Mouse (Mus musculus): ENCODE data around the gene Mgat5. TPM values are rescaled to one million over a fixed set of nuclear protein-coding genes. Genes with fewer than 3 reads are reported as not detected.

Mgat5 gene
- polyA plus RNA-seq, 1 experiment, result 13.1 TPM

DNA sequence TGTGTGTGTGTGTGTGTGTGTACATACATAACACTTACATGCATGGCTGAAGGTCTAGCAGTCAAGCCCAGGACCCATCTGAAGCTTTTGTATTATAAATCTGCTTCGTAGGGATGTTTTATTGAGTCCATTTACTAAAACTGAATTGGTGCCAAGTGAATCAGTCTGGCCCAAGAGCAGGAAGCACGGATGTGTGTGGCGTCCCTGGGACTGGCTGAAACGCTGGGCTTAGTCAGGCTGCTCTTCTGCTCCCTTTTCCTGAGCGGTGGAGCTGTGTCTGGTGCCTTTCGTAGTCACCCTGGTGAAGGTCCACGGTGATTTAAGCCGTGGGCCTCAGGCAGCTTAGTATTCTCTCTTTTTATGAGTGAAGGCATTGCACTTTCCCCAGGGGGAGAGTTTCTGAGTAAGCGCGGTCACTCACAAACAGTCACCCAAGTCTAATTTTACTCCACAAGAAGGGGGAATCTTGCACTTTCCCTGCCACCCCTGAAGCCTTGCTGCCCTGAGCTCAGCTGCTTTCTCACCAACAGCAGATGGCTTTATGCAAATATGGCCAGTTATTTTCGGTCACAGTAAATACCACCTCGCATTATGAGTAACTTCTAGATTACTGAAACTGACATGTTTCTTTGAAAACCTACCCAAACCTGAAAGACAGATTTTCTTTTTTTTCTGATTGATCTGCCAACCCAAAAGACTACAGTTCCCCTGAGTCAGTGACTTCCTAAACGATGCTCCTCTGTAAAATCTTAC is 176.1 kb downstream of the Mgat5 start:
- no peak for TF ChIP-seq POLR2A (IDR thresholded peaks at IDR 0.05; ENCODE audit: low read depth, low read length)
- Histone ChIP-seq H3K36me3 (ENCODE audit: control insufficient read depth, insufficient read depth, low read length) (no peaks in the 10 kb centered on the region), H3K4me1 (ENCODE audit: control insufficient read depth, insufficient read depth, low read length) (no peaks in the 10 kb centered on the region), H3K4me3 (ENCODE audit: insufficient read depth, low read depth, low read length) (no peak overlapping the region), H3K27ac (ENCODE audit: insufficient read depth, low read depth, low read length) (no peak overlapping the region), H3K27me3 (replicated peaks; ENCODE audit: control insufficient read depth, insufficient read depth, low read length) (no peaks in the 10 kb centered on the region)
- WGBS, result 46% methylated on average over 13 of the region's 13 CpGs
- peak; percentile 38 for DNase-seq

- TF ChIP-seq POLR2A (IDR thresholded peaks at IDR 0.05; ENCODE audit: low read depth, low read length) (no peak), CTCF (conservative IDR thresholded peaks at IDR 0.05; ENCODE audit: insufficient read depth, insufficient read length, low read depth, low read length) (no peak)
- no peak for DNase-seq
- Histone ChIP-seq H3K27me3 (replicated peaks; ENCODE audit: control insufficient read depth, insufficient read depth, low read length) (no peaks in the 10 kb centered on the region), H3K4me1 (ENCODE audit: control insufficient read depth, insufficient read depth, low read length) (no peaks in the 10 kb centered on the region), H3K36me3 (ENCODE audit: control insufficient read depth, insufficient read depth, low read length) (peaks cover 2% of the 10 kb centered on the region; the same call in 1 of the 2 replicates), H3K4me3 (ENCODE audit: insufficient read depth, low read depth, low read length) (no peak overlapping the region), H3K27ac (ENCODE audit: insufficient read depth, low read depth, low read length) (no peak overlapping the region)
- 93% methylated on average over 7 of the region's 7 CpGs for WGBS
These were observed 178.3 kb downstream of the Mgat5 start for GRCm38 (mm10) chr1:127383071-127383470.

- Histone ChIP-seq H3K27me3 (replicated peaks; ENCODE audit: control insufficient read depth, insufficient read depth, low read length) (no peaks in the 10 kb centered on the region), H3K4me3 (ENCODE audit: insufficient read depth, low read depth, low read length) (no peak overlapping the region), H3K4me1 (ENCODE audit: control insufficient read depth, insufficient read depth, low read length) (no peaks in the 10 kb centered on the region), H3K36me3 (ENCODE audit: control insufficient read depth, insufficient read depth, low read length) (peaks cover 2% of the 10 kb centered on the region; the same call in 1 of the 2 replicates), H3K27ac (ENCODE audit: insufficient read depth, low read depth, low read length) (no peak overlapping the region)
- 73% methylated on average over 7 of the region's 7 CpGs for WGBS
- DNase-seq, result no peak
- TF ChIP-seq POLR2A (IDR thresholded peaks at IDR 0.05; ENCODE audit: low read depth, low read length) (no peak), CTCF (conservative IDR thresholded peaks at IDR 0.05; ENCODE audit: insufficient read depth, insufficient read length, low read depth, low read length) (no peak)
These were observed 182.4 kb downstream of the Mgat5 start for GRCm38 (mm10) chr1:127387226-127387625.

DNA sequence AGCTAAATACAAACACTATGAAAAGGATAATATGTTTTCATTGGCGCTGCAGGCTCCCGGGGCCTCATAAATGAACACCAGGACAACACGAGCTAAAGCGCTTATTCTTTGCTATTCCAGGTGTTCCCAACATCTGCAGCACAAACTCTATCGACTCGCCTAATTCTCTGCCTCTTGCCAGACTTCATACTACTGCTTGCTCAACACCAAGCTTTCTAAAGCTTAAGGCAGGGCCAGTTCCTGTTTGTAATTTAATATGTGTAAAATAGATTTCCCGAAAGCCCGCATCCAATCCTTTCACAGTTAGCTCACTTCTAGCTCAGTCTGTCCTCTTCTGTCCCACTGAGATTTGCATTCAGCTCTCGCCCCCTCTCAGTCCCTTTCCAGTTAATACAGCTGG is 182.8 kb downstream of the Mgat5 start:
- Histone ChIP-seq H3K4me1 (ENCODE audit: control insufficient read depth, insufficient read depth, low read length) (no peaks in the 10 kb centered on the region), H3K4me3 (ENCODE audit: insufficient read depth, low read depth, low read length) (no peak overlapping the region), H3K36me3 (ENCODE audit: control insufficient read depth, insufficient read depth, low read length) (peaks cover 2% of the 10 kb centered on the region; the same call in 1 of the 2 replicates), H3K27me3 (replicated peaks; ENCODE audit: control insufficient read depth, insufficient read depth, low read length) (no peaks in the 10 kb centered on the region), H3K27ac (ENCODE audit: insufficient read depth, low read depth, low read length) (no peak overlapping the region)
- DNase-seq, result no peak
- 78% methylated on average over 9 of the region's 9 CpGs for WGBS
- TF ChIP-seq POLR2A (IDR thresholded peaks at IDR 0.05; ENCODE audit: low read depth, low read length), result no peak
- no peak for TF ChIP-seq CTCF (conservative IDR thresholded peaks at IDR 0.05; ENCODE audit: insufficient read depth, insufficient read length, low read depth, low read length)

- no peak for TF ChIP-seq CTCF (conservative IDR thresholded peaks at IDR 0.05; ENCODE audit: insufficient read depth, insufficient read length, low read depth, low read length)
- TF ChIP-seq POLR2A (IDR thresholded peaks at IDR 0.05; ENCODE audit: low read depth, low read length), result no peak
- 58% methylated on average over 2 of the region's 2 CpGs for WGBS
- peaks cover 25% of the 10 kb centered on the region for H3K4me1 ChIP-seq (ENCODE audit: control insufficient read depth, insufficient read depth, low read length)
- DNase-seq, result peak; percentile 67
- no peaks in the 10 kb centered on the region for H3K27me3 ChIP-seq (replicated peaks; ENCODE audit: control insufficient read depth, insufficient read depth, low read length)
- no peaks in the 10 kb centered on the region for H3K36me3 ChIP-seq (ENCODE audit: control insufficient read depth, insufficient read depth, low read length)
- H3K4me3 ChIP-seq (ENCODE audit: insufficient read depth, low read depth, low read length), result no peak overlapping the region
- peak overlapping the region; percentile 36; the same call in 1 of the 2 replicates for H3K27ac ChIP-seq (ENCODE audit: insufficient read depth, low read depth, low read length)
These were observed 189.9 kb downstream of the Mgat5 start for GRCm38 (mm10) chr1:127394716-127395115.

DNA sequence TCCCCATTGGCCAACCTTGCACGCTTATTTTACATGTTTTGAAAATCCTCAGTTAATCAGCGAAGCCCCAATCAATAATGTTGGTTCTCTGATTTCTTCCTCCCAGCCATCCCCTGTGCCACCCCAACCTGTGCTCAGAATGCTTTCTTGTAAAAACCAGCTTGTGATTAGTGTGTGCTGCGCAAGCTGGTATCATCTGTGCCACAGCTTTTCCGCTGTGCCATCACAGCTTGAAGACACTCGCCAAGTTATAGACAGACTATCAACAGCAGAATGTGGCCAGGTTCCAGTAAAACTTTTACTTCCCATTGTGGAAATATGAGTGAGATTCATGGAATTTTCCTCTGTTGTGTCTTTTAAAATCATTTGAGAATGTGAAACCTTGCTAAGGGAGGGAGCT is 190.9 kb downstream of the Mgat5 start:
- Histone ChIP-seq H3K4me1 (ENCODE audit: control insufficient read depth, insufficient read depth, low read length) (peaks cover 34% of the 10 kb centered on the region), H3K4me3 (ENCODE audit: insufficient read depth, low read depth, low read length) (no peak overlapping the region), H3K27me3 (replicated peaks; ENCODE audit: control insufficient read depth, insufficient read depth, low read length) (no peaks in the 10 kb centered on the region), H3K27ac (ENCODE audit: insufficient read depth, low read depth, low read length) (peak overlapping the region; percentile 77; the same call in 1 of the 2 replicates), H3K36me3 (ENCODE audit: control insufficient read depth, insufficient read depth, low read length) (no peaks in the 10 kb centered on the region)
- WGBS, result 86% methylated on average over 5 of the region's 5 CpGs
- no peak for DNase-seq
- no peak for TF ChIP-seq CTCF (conservative IDR thresholded peaks at IDR 0.05; ENCODE audit: insufficient read depth, insufficient read length, low read depth, low read length)
- no peak for TF ChIP-seq POLR2A (IDR thresholded peaks at IDR 0.05; ENCODE audit: low read depth, low read length)

DNA sequence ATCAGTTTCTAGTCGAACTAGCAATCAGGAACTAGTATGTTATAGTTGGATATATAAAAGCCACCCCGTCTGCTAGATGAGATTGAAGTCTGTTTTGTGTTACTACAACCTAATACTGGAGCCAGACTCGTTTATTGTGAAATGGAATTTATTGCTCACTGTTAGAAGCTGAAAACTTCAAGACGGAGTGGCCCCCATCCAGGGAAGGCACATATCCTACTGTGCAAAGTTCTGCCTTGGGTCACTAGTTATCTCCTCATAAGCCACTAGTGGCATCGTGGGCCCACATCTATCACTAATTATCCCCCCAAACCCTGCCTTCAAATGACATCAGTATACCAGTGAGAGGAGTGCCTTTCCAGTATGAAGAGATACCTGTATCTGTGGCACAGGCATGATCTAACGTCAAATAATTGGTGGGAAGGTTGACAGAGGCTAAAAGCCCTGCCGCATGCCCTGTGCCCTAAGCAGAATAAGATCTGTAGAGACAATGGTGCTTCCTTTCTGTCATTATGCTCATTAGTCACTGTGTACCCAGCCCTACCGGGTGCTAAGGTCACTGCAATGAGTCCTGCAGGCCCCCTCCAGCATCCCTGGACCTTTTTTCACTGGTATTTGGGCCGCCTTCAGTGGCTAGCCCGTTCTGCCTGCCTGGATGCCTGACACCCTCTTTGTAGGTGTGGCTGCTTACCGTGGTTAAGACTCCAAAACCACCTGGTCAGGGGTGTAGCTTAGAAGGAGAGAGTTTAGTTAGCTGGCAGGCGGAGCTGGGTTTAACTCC is 191.9 kb downstream of the Mgat5 start:
- DNase-seq, result peak; percentile 21
- WGBS, result 50% methylated on average over 12 of the region's 12 CpGs
- Histone ChIP-seq H3K36me3 (ENCODE audit: control insufficient read depth, insufficient read depth, low read length) (no peaks in the 10 kb centered on the region), H3K4me3 (ENCODE audit: insufficient read depth, low read depth, low read length) (no peak overlapping the region), H3K27me3 (replicated peaks; ENCODE audit: control insufficient read depth, insufficient read depth, low read length) (no peaks in the 10 kb centered on the region), H3K27ac (ENCODE audit: insufficient read depth, low read depth, low read length) (peak overlapping the region; percentile 82), H3K4me1 (ENCODE audit: control insufficient read depth, insufficient read depth, low read length) (peaks cover 41% of the 10 kb centered on the region)
- no peak for TF ChIP-seq CTCF (conservative IDR thresholded peaks at IDR 0.05; ENCODE audit: insufficient read depth, insufficient read length, low read depth, low read length)
- no peak for TF ChIP-seq POLR2A (IDR thresholded peaks at IDR 0.05; ENCODE audit: low read depth, low read length)
